In the genomic region with DNA sequence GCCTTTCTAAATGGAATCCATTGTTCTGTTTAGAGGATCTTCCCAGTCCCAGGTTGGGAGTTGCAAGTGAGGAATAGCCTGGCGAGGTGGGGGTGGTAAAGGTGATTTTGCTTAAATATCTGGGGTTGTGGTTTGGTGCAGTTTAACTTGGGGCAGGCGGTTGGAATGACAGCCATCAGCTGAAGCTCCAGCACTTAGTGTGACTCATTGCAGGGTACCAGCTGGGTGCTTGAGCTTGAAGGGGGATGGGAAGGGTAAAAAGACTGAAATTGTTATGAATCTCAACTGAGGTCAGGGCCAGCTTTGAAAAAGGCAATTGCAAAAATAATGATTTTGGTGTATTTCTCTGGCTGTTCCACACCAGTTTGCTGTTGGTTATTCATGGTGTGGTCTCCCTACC, we compare ENCODE assay signal across 14 mouse cellular contexts. TPM values are rescaled to one million over a fixed set of nuclear protein-coding genes. Genes with fewer than 3 reads are reported as not detected.
A peak's percentile ranks its signal among the peaks of the same experiment; 100 is the strongest.
DNase-seq lines count a peak whose midpoint lies in the region; ATAC-seq and TF ChIP-seq lines count a peak whose summit lies in the region.
"Had no signal": no experiment of that assay in that cellular context is flagged by ENCODE, and none has a peak within 500 bp of the region (broad histone marks: within the 10 kb centered on the region; RNA-seq: fewer than 3 reads in every experiment).

No protein-coding gene starts in this region.

- no peak overlapping the region for H3K9ac ChIP-seq in midbrain, embryonic 13.5 days (replicated peaks)
- no peak overlapping the region for H3K9ac ChIP-seq in midbrain, postnatal 0 days (replicated peaks; ENCODE audit: low read length, poor library complexity, severe bottlenecking)
- H3K9ac ChIP-seq in midbrain, embryonic 15.5 days, result no peak overlapping the region
- H3K9ac ChIP-seq in stomach, postnatal 0 days (ENCODE audit: low read length), result no peak overlapping the region

- no peaks in the 10 kb centered on the region for H3K9me3 ChIP-seq in midbrain, embryonic 13.5 days
- H3K9me3 ChIP-seq in midbrain, postnatal 0 days (ENCODE audit: low read length), result no peaks in the 10 kb centered on the region
- H3K9me3 ChIP-seq in embryonic facial prominence, embryonic 10.5 days, result no peaks in the 10 kb centered on the region
- H3K9me3 ChIP-seq in midbrain, embryonic 15.5 days, result no peaks in the 10 kb centered on the region
- no peaks in the 10 kb centered on the region for H3K9me3 ChIP-seq in stomach, postnatal 0 days (ENCODE audit: control insufficient read depth, low read length)

- H3K4me2 ChIP-seq in midbrain, embryonic 13.5 days (replicated peaks), result no peak overlapping the region
- H3K4me2 ChIP-seq in midbrain, postnatal 0 days (ENCODE audit: low read depth, low read length, poor library complexity, severe bottlenecking), result no peak overlapping the region
- no peak overlapping the region for H3K4me2 ChIP-seq in midbrain, embryonic 15.5 days
- H3K4me2 ChIP-seq in stomach, postnatal 0 days (replicated peaks; ENCODE audit: low read depth), result no peak overlapping the region

- H3K27ac ChIP-seq in midbrain, embryonic 13.5 days, result peak overlapping the region; percentile 69; the same call in 1 of the 2 replicates
- H3K27ac ChIP-seq in midbrain, postnatal 0 days (ENCODE audit: low read depth, low read length), result no peak overlapping the region
- H3K27ac ChIP-seq in embryonic facial prominence, embryonic 10.5 days (replicated peaks), result 0 out of 2 replicates have a peak overlapping the region, but pooled peaks have one; percentile 5
- peak overlapping the region; percentile 40; the same call in 1 of the 2 replicates for H3K27ac ChIP-seq in midbrain, embryonic 15.5 days
- H3K27ac ChIP-seq in stomach, postnatal 0 days (replicated peaks), result peak overlapping the region; percentile 78; the same call in 1 of the 2 replicates
- H3K27ac ChIP-seq: heart, adult 2 months; macrophage had no signal

- H3K4me1 ChIP-seq in midbrain, embryonic 13.5 days (replicated peaks), result peaks cover 97% of the 10 kb centered on the region
- peaks cover 18% of the 10 kb centered on the region for H3K4me1 ChIP-seq in midbrain, postnatal 0 days (ENCODE audit: insufficient read depth, low read length)
- H3K4me1 ChIP-seq in embryonic facial prominence, embryonic 10.5 days, result peaks cover 89% of the 10 kb centered on the region
- H3K4me1 ChIP-seq in midbrain, embryonic 15.5 days, result peaks cover 72% of the 10 kb centered on the region
- peaks cover 19% of the 10 kb centered on the region for H3K4me1 ChIP-seq in stomach, postnatal 0 days (replicated peaks; ENCODE audit: control insufficient read depth, insufficient read depth)

- no peaks in the 10 kb centered on the region for H3K27me3 ChIP-seq in midbrain, embryonic 13.5 days
- H3K27me3 ChIP-seq in midbrain, postnatal 0 days (ENCODE audit: insufficient read depth, low read length), result no peaks in the 10 kb centered on the region
- no peaks in the 10 kb centered on the region for H3K27me3 ChIP-seq in embryonic facial prominence, embryonic 10.5 days (replicated peaks; ENCODE audit: low read depth, poor library complexity, severe bottlenecking)
- no peaks in the 10 kb centered on the region for H3K27me3 ChIP-seq in midbrain, embryonic 15.5 days (replicated peaks)
- no peaks in the 10 kb centered on the region for H3K27me3 ChIP-seq in stomach, postnatal 0 days (ENCODE audit: control insufficient read depth, insufficient read depth, low read length)

- 78% methylated on average over 2 of the region's 2 CpGs for WGBS in midbrain, embryonic 13.5 days
- WGBS in midbrain, postnatal 0 days, result 95% methylated on average over 2 of the region's 2 CpGs
- WGBS in embryonic facial prominence, embryonic 10.5 days, result 83% methylated on average over 2 of the region's 2 CpGs
- 94% methylated on average over 2 of the region's 2 CpGs for WGBS in midbrain, embryonic 15.5 days
- WGBS in stomach, postnatal 0 days, result 91% methylated on average over 2 of the region's 2 CpGs

- no peak for TF ChIP-seq CTCF in midbrain, postnatal 0 days (IDR thresholded peaks at IDR 0.05)
- TF ChIP-seq CTCF in stomach, postnatal 0 days (IDR thresholded peaks at IDR 0.05; ENCODE audit: low read depth), result no peak

- no peak for TF ChIP-seq EP300 in stomach, postnatal 0 days (optimal IDR thresholded peaks at IDR 0.05)

- ATAC-seq in midbrain, embryonic 13.5 days, result no peak
- no peak for ATAC-seq in midbrain, postnatal 0 days (ENCODE audit: low FRiP score)
- no peak for ATAC-seq in midbrain, embryonic 15.5 days (replicated peaks)
- no peak for ATAC-seq in stomach, postnatal 0 days (ENCODE audit: low FRiP score, low TSS enrichment)

- no peak overlapping the region for H3K4me3 ChIP-seq in midbrain, embryonic 13.5 days (replicated peaks)
- no peak overlapping the region for H3K4me3 ChIP-seq in midbrain, postnatal 0 days (ENCODE audit: low read depth, low read length)
- H3K4me3 ChIP-seq in embryonic facial prominence, embryonic 10.5 days, result no peak overlapping the region
- H3K4me3 ChIP-seq in midbrain, embryonic 15.5 days, result no peak overlapping the region
- H3K4me3 ChIP-seq in stomach, postnatal 0 days (ENCODE audit: low read depth, low read length), result no peak overlapping the region
- H3K4me3 ChIP-seq: erythroblast, embryonic 14.5 days; heart, adult 2 months had no signal

- peaks cover 5% of the 10 kb centered on the region; the same call in 1 of the 2 replicates for H3K36me3 ChIP-seq in midbrain, embryonic 13.5 days
- H3K36me3 ChIP-seq in midbrain, postnatal 0 days (ENCODE audit: insufficient read depth, low read length), result no peaks in the 10 kb centered on the region
- H3K36me3 ChIP-seq in embryonic facial prominence, embryonic 10.5 days (replicated peaks), result peaks cover 58% of the 10 kb centered on the region
- no peaks in the 10 kb centered on the region for H3K36me3 ChIP-seq in midbrain, embryonic 15.5 days (replicated peaks)
- H3K36me3 ChIP-seq in stomach, postnatal 0 days (ENCODE audit: control insufficient read depth, insufficient read depth, low read length), result no peaks in the 10 kb centered on the region

- DNase-seq in midbrain, postnatal 0 days (ENCODE audit: low spot score), result no peak
- DNase-seq in embryonic facial prominence, embryonic 10.5 days (ENCODE audit: low spot score), result no peak
- no peak for DNase-seq in stomach, postnatal 0 days (ENCODE audit: low spot score)
- no peak for DNase-seq in thymus, postnatal 36 days
- DNase-seq in right cerebral cortex, postnatal 14 days, result no peak
- DNase-seq: cerebellum, adult 18-20 months; heart, adult 2 months; kidney, adult 11 months; lung, adult 18-20 months; thymus, adult 18-20 months had no signal

RNA-seq across cellular contexts. Expression of a gene that starts 50.0 kb away (rescaled TPM):
- 192 and 229 TPM in 2 replicates for polyA plus RNA-seq in midbrain, embryonic 13.5 days (2015; fragmentation: Nextera tagmentation; extraction: Ambion mirVana)
- 172 and 176 TPM in 2 replicates for total RNA-seq in midbrain, postnatal 0 days (2014; rRNA removed)
- 110 and 126 TPM in 2 replicates for polyA plus RNA-seq in midbrain, postnatal 0 days (2015; fragmentation: Nextera tagmentation; extraction: Ambion mirVana)
- polyA plus RNA-seq in embryonic facial prominence, embryonic 10.5 days (2016; fragmentation: Nextera tagmentation; extraction: Ambion mirVana), result 147 TPM in 2 replicates
- 175 and 194 TPM in 2 replicates for polyA plus RNA-seq in midbrain, embryonic 15.5 days (2015; fragmentation: Nextera tagmentation; extraction: Ambion mirVana)
- polyA plus RNA-seq in stomach, postnatal 0 days (2015; fragmentation: Nextera tagmentation; extraction: Ambion mirVana), result 39.3 and 50.0 TPM in 2 replicates
